In genomic region chr11:68215206-68215912, GRCm38 (mm10) we compare ENCODE assay signal across 8 mouse cellular contexts.
A peak's percentile ranks its signal among the peaks of the same experiment; 100 is the strongest.
DNase-seq lines count a peak whose midpoint lies in the region; ATAC-seq lines count a peak whose summit lies in the region.
"Had no signal": no experiment of that assay in that cellular context is flagged by ENCODE, and none has a peak within 500 bp of the region (broad histone marks: within the 10 kb centered on the region; RNA-seq: fewer than 3 reads in every experiment).

No protein-coding gene starts in this region.

- 0 out of 2 replicates have a peak overlapping the region, but pooled peaks have one; percentile 29 for H3K9ac ChIP-seq in kidney, embryonic 15.5 days
- no peak overlapping the region for H3K9ac ChIP-seq in midbrain, embryonic 14.5 days (replicated peaks; ENCODE audit: low read length)
- H3K9ac ChIP-seq: heart, embryonic 15.5 days had no signal

- no peak overlapping the region for H3K4me3 ChIP-seq in kidney, embryonic 15.5 days (replicated peaks)
- H3K4me3 ChIP-seq in midbrain, embryonic 14.5 days (replicated peaks; ENCODE audit: low read depth, low read length) = no peak overlapping the region
- H3K4me3 ChIP-seq: heart, embryonic 15.5 days had no signal

- H3K4me2 ChIP-seq in kidney, embryonic 15.5 days = no peak overlapping the region
- 0 out of 2 replicates have a peak overlapping the region, but pooled peaks have one; percentile 4 for H3K4me2 ChIP-seq in midbrain, embryonic 14.5 days (ENCODE audit: low read length)
- H3K4me2 ChIP-seq: heart, embryonic 15.5 days had no signal

- H3K36me3 ChIP-seq in kidney, embryonic 15.5 days = no peaks in the 10 kb centered on the region
- H3K36me3 ChIP-seq in midbrain, embryonic 14.5 days (ENCODE audit: control insufficient read depth, insufficient read depth, low read length) = no peaks in the 10 kb centered on the region

- no peaks in the 10 kb centered on the region for H3K27me3 ChIP-seq in kidney, embryonic 15.5 days
- H3K27me3 ChIP-seq in midbrain, embryonic 14.5 days (ENCODE audit: control insufficient read depth, insufficient read depth, low read length) = no peaks in the 10 kb centered on the region; the same call in 1 of the 2 replicates
- H3K27me3 ChIP-seq: heart, embryonic 15.5 days had no signal

- H3K9me3 ChIP-seq in kidney, embryonic 15.5 days (replicated peaks) = no peaks in the 10 kb centered on the region
- H3K9me3 ChIP-seq in midbrain, embryonic 14.5 days (ENCODE audit: control insufficient read depth, low read length) = no peaks in the 10 kb centered on the region
- H3K9me3 ChIP-seq: heart, embryonic 15.5 days had no signal

- WGBS in kidney, embryonic 15.5 days = 35% methylated on average over 6 of the region's 6 CpGs
- WGBS in midbrain, embryonic 14.5 days = 14% methylated on average over 6 of the region's 6 CpGs

- peaks cover 52% of the 10 kb centered on the region for H3K4me1 ChIP-seq in kidney, embryonic 15.5 days
- H3K4me1 ChIP-seq in midbrain, embryonic 14.5 days (ENCODE audit: control insufficient read depth, insufficient read depth, low read length) = peaks cover 33% of the 10 kb centered on the region

- DNase-seq in ZHBTc4 (ENCODE audit: low read depth, low spot score) = peak; percentile 33
- DNase-seq in embryo, embryonic 11.5 days (ENCODE audit: low read depth, low spot score) = peak; percentile 66
- DNase-seq in midbrain, embryonic 14.5 days = peak; percentile 87
- DNase-seq in left cerebral cortex, adult 11 months (ENCODE audit: low spot score) = no peak
- DNase-seq in spleen, postnatal 14 days (ENCODE audit: low spot score in 2 of 2) = no peak
- DNase-seq in urinary bladder, postnatal 10 days (ENCODE audit: low spot score) = no peak

- H3K27ac ChIP-seq in kidney, embryonic 15.5 days = no peak overlapping the region
- peak overlapping the region; percentile 82 for H3K27ac ChIP-seq in midbrain, embryonic 14.5 days (replicated peaks; ENCODE audit: low read depth, low read length)
- H3K27ac ChIP-seq: heart, embryonic 15.5 days had no signal

- ATAC-seq in kidney, embryonic 15.5 days (replicated peaks; ENCODE audit: low FRiP score) = no peak
- peak; percentile 61 for ATAC-seq in midbrain, embryonic 14.5 days (ENCODE audit: low FRiP score, low TSS enrichment)

Comparison
In these comparisons a context has a peak if more than half of its experiments do, and no peak if none do; other contexts are left out.
1. DNase-seq: peak in ZHBTc4 (single experiment), embryo, embryonic 11.5 days (single experiment) and midbrain, embryonic 14.5 days (single experiment); none in left cerebral cortex, adult 11 months (single experiment), spleen, postnatal 14 days (0 of 2) and urinary bladder, postnatal 10 days (single experiment).